Mouse (Mus musculus): ENCODE results near the gene Inpp5d.

Gene Inpp5d

DNA sequence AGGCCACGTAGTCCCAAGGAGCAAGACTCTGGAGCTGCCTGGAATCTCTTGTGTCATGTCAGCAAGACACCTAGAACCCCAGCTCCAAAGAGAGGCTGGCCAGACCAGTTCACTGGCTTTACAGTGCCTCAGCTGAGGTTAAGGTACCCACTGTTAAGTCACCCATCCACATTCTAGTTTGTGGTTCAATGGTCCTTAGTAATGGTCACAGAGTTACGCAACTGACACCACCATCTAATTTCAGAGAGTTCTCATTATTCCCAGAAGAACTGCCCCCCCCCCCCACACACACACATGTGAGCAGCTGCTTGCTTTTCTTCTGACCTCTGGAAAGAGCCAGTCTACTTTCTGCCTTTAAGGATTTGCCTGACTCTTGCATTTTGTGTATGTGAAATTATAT, 4.7 kb downstream of the Inpp5d start:
- DNase-seq, result no peak

DNA sequence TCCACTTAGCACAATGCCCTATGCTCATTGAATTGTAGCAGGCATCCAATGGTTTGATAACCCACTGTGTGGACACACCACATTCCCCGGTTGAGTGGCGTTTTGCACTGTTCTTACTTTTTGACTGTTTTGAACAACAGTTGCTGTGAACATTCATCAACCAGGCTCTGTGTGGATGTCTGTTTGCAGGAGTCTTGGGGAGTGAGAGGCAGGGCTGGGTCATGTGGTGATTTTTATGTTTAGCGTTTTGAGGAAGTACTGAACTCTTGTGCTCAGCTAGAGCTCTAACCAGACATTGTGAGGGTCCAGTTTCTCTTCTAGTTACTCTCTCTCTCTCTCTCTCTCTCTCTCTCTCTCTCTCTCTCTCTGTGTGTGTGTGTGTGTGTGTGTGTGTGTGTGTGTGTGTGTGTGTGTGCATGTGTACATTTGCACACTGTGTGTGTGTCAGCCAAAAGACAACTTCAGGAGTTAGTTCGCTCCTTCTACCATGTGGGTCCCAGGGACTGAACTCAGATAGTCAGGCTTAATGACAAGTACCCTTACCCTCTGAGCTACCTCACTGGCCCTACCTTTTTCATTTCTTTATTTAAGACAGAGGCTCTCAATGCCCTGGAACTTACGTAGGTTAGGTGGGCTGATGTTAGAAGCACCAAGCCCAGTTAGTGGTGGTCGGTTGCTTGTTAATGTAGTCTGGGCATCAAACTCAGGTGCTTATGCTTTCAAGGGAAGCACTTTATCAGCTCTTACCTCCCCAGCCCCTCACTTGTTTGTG, 5.3 kb downstream of the Inpp5d start:
- no peak for DNase-seq

DNA sequence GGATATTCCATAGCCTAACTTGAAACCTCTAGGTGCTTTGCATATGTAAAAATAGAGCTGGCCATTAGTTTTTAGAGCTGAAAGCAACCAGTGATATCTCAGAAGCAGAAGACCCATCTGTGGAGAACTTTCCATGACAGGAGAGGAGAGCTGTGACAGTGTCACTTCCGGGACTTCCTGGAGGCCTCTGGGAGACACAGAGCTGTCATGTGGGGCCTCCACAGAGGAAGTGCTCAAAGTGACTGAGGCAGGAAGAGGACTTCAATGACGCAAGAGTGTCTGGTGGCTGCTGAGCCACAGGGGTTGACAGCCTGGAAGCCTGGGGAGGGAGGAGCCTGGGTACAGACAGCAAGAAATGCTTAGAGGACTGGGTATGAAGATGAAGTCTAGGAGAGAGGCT, 6.2 kb downstream of the Inpp5d start:
- peak; percentile 50 to 74 for DNase-seq

DNA sequence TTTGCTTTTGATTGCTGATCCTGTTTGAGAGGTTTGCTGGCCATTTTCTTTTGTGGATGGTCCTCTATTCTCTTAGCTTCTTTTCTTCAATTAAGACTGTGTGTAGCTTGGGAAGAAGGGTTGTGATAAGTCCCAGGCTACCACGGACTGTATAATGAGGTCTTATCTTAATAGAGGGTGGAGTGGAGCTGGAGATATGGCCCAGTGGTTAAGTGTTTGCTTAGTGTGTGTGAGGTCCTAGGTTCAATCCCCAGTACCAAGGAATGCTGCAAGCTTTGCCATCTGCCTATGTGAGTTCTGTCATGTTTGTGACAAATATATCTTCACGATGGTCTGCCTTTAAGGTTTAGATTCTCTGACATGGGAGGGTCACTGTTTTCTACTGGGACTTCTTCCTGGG, 8.0 kb downstream of the Inpp5d start:
- no peak for DNase-seq

DNA sequence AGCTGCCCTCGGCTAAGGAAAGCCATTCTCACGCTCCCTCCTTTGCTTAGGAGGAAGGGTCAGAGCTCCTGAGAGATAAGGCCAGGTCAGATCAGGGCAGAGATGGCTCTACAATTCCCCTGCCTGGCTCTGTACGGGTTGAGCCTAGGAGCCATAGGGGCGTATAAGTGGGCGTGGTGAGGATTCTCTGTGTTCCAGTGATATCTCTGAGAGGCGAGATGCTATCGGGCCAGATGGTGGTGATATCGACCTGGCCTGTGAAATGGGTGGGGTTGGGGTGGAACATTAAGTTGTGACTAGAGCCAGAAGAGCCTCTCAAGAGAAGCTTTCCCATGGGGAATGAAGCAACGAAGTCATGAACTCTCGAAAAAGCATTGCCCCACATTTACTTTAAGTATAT, 11.5 kb downstream of the Inpp5d start:
- no peak for DNase-seq

DNA sequence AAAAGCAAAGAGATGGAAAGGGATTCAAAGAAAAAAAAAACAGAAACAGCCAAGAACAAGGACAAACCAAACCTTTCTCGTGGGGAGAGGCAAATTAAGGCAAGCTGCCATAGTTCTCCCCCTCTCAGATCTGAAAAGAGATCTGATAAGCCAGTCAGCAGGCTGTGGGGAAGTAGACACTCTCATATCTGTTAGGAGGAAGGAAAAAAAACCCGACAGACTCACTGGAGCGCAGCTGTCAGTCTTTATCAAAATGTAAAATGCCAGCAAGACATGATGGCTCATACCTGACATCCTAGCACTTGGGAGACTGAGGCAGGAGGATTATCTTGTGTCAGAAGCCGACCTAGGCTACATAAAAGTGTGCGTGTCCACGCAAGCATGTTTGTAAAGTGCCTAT, 12.1 kb downstream of the Inpp5d start:
- no peak for DNase-seq

DNA sequence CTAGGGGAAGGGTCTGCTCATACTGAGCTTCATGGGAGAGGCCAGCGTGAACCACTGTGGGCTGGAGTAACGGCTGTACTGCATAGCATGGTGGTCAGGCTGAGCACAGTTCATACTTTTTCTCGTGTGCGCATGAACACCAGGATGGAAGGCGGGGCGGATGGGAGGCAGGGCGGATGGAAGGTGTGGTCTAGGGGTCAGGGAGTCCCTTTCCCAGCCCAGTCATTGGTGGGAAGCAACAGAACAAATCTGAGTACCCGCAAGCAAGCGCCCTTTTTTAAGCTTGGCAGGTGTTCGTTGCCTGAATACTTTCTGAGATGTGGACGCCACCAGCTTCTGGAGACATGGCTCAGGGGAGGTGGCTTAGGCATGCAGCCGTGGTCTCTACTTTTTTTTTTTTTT, 16.6 kb downstream of the Inpp5d start:
- no peak for DNase-seq

DNA sequence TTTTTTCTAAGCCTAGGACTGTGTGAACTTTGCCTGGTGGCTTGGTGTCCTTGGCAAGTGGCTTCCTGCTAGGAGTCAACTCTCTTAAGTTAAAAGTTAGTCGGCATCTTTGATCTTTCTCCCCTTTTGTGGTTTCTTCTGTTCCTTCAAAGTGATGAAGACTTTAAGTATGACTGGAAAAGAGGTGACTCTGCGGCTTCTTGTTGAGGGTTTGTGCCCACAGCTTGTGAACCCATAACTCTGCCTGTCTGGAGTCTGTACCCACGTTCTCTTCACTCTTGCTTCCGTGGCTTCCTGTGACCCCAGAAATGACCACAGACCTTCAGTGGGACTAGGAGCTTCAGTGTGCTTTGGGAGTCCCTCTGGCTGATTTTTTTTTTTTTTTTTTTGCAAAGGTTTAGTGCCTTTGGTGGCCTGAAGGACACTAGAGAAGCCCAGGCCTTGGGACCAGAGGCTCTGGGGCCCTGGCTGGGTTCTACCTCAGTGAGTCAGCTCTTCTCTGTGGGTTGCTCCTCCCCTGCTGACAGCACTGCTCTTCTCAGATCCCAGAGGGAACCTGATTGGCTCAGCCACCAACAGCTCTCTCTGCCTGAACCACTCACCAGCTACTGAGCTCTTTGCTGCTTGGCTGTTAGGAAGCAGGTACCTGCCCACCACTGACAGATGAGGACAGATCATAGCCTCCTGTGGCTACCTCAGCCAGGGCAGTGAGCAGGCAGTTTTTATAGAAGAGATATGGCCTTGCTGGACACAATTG, 17.2 kb downstream of the Inpp5d start:
- DNase-seq, result peak; percentile 46 to 49

DNA sequence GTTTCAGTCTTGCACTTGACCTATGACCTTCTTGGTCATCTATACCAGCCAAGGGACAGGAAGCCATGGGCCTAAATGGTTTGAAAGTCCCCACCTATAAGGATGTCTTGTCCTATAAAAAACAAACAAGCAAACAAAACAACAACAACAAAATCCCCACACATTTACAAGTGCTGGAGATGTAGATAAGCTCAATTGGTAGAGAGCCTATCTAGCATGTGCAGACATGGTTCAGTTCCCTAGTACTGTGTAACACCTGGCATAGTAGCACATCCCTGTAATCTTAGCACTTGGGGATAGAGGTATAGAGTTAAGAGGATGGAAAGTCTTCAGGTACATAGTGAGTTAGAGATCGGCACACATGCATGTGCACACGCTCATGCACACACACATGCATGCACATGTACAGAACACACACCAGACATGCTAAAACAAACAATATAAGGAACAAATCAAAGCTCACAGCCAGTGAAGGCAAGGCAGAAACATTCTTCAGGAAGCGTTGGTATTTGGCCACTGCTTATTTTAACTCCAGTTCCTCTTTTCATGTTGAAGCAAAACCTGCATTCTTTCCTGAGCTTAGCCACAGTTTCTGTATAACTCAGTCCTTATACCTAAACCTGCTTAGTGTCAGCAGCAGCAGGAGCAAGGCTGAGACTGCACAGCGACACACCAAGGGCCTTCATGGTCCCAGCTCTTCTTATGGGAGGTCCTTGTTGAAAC, 17.9 kb downstream of the Inpp5d start:
- no peak for DNase-seq

DNA sequence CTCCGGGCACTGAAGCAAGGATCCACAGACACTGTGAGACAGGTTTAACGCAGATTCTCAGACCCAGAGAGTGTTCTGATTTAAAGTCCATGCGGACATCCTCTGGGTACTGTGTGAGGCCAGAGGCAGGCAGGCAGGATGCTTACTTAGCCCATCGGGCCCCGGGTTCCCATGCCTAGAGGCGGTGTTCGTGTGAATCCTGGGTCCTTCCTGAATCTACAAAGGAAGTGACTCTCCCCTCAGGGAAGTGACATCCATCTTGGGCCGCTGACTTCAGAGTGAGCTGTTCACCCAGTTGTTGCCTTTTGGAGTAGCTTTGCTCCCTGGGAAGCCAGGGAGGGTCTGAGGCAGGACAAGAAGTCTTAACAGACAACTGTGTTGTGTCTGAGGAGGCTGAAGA, 19.6 kb downstream of the Inpp5d start:
- DNase-seq, result no peak

DNA sequence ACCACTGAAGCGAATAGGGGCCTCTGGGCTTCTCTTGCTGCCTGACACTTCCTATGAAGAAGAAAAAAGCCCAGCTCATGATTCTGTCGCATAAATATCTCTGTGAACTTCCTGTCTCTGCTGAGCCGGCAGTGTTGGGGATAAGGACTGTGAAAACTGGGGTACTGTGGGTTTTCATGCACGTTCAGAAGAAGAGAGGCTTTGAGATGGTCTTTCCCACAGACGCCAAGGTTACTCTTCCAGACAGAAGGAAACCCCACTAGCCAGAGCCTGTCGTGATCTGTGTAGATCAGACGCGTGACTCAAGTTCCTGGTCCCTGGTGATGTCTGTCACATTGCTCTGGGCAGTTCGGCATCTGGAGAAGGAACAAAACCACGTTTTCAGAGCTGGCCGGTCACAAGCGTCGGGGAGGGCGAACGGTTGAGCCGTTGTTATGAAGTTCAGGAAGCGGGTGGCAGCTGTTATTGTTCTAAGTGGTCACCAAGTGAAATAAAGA, 20.1 kb downstream of the Inpp5d start:
- DNase-seq, result peak; percentile 42 to 44

DNA sequence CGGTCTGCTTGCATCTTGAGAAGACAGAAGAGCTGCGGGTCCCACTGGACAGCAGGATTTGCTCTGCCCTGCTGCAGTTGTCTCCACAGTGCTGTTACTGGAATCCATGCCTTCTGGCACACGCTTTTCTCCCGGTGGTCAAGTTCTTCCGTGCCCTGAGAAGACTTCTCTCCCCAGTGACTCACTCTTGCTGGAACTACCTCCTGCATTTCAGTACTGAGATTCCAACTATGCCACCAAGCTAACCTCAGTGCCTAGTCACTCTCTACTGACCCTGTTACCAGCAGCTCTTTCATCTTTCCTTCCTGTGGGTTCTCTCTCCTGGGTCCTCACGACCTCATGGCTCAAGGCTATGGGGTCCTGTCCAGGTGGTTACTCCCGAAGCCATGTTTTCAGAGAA, 22.9 kb downstream of the Inpp5d start:
- DNase-seq, result no peak

DNA sequence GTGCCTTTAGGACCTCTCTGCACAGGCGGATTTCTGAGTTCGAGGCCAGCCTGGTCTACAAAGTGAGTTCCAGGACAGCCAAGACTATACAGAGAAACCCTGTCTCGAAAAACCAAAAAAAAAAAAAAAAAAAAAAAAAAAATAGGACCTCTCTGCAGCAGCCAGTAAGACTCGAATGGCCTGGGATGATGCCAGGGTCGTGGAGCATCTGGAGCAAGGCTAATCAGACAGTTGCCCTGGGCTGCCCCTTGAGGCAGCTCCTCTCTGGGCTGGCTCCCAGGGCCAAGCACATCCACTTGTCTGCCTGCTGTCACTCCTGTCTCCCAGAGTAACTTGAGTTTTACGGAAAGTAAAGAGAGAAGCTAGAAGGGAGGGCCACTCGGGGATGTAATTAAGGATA, 24.9 kb downstream of the Inpp5d start:
- no peak for DNase-seq

DNA sequence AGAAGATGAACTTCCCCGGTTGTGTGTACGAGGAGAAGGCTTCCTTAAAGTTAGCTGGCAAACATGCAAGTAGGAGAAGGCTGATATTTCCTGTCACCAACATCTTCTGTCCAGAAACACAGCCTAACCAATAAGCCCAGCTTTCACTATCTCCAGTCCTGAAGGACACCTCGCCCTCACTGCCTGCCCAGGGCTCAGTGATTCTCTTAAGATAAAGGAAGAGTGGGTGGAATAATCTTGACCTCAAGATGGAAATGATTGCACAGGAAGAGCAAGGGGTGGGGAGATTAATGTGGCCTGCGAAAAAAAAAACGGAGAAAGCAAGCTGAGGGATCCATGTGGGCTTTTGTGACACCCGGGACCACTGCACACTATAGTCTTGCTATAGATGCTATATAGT, 25.6 kb downstream of the Inpp5d start:
- no peak for DNase-seq

DNA sequence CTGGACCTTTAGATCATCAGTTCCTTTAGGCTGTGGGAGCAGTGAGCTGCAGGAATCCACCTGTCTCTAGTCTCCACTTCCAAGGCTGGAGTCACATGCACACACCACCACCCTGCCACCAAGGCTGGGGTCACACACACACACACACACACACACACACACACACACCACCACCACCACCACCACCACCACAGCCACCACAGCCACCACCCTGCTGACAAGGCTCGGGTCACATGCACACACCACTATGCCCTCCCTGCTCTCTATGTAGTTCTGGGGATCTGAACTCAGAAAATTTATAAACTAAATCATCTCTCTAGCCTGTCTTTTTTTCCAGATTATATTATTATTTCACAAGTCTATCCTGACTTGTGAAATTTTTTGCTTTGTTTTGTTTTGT, 27.7 kb downstream of the Inpp5d start:
- DNase-seq, result no peak

DNA sequence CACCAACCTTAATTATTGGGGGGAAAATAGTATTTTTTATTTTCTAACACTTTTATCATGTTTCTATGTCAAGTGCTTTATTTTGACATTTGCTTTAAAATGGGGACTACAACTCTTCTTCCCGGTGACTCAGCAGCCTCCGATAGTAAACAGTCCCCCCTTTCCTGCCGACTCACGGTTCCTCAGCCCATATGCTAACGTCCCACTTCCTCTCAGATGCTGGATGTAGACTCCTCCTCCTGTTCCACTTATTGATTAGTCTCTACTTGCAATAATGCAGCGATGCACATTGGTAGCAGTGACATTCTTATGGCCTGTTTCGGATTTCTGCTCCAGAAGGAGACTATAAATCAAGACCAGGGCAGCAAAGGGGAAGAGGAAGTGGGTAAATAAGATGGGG, 28.5 kb downstream of the Inpp5d start:
- no peak for DNase-seq

DNA sequence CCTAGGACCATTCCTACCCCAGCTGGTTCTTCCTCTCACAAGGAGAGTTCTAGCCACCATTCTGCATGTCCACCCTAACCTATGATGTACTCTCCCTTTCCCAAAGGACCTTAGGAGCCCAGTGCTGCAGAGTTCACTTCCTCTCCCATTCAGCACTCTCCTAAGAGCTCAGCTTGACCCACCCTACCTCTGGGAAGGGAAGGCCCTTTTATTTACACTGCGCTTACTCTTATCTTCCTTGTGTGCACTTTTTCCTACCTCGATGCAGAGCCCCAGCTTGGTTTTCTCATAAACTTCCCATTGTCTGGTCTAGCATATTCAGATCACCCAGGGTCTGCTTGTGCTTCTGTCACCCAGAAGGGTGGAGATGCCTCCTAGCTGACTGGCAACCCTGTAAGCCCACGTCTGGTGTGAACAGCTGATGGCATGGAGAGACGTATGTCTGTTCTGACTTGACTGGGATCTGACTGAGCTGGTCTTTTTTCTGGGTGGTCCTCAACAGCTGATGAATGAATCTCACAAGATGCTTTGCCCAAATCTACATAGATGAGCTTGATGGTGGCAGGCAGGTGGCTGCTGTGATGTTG, 29.2 kb downstream of the Inpp5d start:
- no peak for DNase-seq

DNA sequence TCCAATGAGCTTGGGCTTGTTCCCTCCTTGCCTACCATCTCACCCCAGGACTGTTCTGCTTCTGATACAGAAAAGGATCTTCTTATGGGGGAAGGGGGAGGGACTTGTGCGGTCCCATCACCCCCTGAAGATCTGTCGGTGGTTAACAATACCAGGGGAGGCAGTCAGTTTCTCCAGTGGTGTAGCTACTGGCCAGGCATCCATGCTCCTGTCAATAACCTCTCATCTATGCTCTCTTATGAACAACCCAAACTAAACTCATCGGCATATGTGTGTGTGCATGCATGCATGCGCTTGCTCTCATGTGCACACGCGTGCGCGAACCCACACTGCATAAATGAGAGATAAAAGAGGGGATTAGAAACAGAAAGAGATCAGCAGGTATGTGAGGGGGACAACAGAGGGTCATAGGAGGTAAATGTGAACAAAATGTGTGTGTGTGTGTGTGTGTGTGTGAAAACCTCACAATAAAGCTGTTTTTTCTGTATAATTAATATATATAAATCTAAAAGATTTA, 29.9 kb downstream of the Inpp5d start:
- no peak for DNase-seq

DNA sequence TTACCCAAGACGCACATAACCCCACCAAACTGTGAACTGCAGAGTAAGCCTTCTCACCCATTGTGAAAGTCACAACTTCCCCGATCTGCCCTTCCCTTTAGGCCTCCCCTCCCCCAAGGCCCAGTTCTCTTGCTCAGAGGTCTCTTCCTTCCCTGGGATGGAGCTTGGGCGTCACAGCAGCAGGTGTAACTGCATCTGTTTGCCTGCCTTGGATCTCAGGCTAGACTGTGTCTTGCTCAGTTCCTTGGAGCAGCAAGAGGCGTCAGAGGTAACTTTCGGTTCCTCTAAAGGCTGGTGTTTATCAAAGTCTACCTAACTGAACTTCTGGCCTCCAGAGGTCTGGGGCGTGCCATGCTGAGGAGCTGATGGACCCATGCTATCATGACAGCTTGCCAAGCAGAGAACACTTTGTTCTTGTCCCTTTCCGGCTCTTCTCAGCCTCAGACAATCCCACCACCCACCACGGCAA, 30.5 kb downstream of the Inpp5d start:
- DNase-seq, result peak; percentile 75 to 79

DNA sequence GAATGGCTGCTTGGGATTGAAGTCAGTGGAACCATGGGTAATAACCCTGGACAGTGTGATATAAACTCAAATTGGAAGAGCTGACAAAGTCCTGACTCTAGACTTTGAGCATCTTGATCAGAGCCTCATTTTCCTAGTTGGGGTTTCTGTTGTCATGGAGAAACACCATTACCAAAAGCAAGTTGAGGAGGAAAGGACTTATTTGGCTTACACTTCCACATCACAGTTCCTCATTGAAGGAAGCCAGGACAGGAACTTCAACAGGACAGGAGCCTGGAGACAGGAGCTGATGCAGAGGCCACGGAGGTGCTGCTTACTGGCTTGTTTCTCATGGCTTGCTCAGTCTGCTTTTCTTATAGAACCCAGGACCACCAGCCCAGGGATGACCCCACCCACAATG, 31.3 kb downstream of the Inpp5d start:
- DNase-seq, result no peak

DNA sequence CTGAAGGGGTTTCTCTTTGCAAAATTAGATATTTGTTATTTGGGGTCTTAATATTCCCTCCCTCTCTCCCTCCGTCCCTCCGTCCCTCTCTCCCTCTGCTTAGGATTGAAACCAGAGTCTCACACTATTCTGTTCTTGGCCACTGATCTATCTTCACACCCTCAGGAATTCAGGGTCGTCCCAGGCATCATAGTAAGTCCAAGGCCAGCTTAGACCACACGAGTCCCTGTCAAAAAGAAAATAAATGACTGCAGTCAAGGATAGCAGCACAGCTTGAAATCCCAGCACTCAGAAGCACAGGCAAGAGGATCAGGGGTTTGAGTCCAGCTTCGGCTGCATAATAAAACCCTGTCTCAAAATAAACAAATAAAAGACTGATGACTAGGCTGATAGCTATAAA, 35.0 kb downstream of the Inpp5d start:
- no peak for DNase-seq

DNA sequence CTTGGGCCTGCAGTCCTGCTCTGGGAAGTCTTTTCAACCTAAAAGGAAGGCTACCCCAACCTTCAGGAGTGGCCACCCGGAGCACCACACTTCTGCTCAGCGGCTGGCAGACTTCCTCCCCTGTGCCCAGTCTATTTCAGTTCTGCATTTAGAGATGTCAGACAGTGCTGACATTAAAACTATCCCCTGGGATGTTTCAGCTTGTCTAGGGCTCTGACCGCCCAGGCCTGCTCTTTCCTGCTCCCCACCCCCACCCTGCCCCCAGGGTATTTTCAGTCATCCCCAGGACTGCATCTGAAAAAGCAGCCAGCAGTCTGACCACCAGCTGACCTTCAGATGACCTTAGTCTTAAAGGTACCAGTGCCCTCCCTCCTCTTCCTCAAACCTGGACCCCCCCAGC, 38.0 kb downstream of the Inpp5d start:
- DNase-seq, result peak; percentile 42 to 46

DNA sequence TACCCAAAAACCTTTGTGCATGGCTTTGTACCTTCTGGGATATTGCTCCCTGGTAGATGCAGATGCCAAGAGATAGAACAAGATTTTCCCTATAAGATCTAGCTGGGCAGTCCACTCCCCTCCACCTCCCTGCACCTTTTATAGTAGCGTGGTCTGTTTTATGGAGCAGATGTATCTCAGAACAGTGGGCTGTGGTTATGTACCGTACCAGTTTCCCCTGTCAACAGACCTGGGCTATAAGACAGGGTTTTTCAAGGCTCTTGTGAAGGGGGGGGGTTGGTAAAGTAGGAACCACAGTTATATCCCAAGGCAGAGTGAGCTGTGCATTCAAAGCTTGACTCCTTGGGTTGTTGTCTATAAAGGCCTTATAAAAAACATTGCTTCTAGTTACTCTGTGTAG, 38.4 kb downstream of the Inpp5d start:
- no peak for DNase-seq

All from spleen, adult 18-20 months (tissue).